Mouse (Mus musculus) mesoderm, embryonic 11.5 days (tissue): ENCODE results near the gene Hcls1.

ENCODE experiments used
- DNase-seq: peaks from one replicate; pipeline ENCODE4 v3.0.0-alpha.2; 2012; ENCODE audit warnings: low read depth, low spot score

Hcls1 gene

DNA sequence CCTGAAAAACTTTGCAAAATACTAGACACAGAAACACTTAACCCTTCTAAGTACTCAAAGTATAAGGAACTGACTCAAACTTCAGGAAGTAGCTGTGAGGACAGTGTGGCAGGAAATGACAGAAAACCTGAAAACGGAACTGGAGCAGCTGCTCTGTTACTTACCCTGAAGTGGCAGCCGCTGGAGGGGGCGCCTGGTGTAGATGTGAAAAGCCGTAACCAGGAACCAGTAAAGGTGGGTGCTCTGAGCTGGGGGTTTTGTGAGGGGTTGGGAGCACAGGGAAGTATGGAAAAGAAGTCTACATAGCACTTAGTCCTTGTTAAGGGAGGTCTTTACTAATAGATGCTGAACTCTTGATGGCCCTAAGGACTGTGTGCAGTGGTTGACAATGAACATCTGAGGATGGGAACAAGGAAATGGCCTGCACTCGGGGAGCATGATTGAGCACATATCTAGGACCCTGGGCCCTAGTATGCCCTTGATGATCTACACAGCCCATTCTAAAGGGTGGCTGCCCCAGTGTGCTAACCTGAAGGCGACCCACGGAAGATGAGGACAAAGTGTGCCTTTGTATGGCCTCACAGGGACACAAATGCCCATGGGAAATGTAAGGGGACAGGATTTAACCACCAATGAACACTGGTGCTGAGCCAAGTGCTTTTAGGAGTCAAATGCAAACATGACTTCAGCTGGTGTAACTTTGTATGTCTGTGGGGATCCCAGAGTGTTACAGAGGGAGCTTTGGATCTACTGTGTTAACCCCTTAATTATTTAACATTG is at the start of gene Hcls1:
Gene Hcls1 (plus strand): TSS at position 143 of the 780 bp plus-strand sequence.
- no peak for DNase-seq

DNA sequence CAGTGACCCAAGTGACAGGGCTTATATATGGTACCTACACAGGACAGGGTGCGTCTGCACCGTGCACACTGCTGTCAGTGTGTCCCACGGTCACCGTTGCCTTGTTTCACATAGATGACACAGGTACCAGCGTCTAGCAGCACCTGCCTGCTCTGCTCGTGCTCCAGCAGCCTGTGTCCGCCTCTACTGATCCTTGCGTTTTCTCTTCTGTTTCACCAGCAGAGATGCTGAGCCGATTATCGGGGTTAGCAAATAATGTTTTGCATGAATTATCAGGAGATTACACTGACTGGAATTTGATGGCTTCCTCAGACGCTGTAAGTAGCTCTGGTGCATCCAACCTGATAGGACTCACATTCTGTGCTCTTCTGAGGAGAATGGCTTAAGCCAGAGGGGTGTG is 48.9 kb upstream of the Hcls1 start:
- DNase-seq, result no peak

DNA sequence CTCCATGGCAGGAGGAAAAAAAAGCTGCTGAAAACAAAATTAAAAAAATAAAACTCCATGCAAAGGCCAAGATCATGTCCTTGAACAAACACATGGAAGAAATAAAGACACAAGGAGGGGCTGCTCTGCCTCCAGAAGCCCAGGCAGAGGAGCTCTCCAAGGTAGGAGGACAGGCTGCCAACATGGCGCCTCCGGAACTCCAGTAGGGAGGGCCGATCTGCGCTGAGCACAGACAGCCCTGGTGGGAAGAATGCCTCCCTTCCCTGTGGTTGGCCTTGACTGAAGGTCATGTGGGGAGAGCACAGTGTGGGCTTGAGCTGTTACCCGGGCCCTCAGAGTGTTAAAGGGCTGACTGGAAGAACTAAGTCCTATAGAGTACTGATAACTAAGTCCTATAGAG is 47.2 kb upstream of the Hcls1 start:
- no peak for DNase-seq

DNA sequence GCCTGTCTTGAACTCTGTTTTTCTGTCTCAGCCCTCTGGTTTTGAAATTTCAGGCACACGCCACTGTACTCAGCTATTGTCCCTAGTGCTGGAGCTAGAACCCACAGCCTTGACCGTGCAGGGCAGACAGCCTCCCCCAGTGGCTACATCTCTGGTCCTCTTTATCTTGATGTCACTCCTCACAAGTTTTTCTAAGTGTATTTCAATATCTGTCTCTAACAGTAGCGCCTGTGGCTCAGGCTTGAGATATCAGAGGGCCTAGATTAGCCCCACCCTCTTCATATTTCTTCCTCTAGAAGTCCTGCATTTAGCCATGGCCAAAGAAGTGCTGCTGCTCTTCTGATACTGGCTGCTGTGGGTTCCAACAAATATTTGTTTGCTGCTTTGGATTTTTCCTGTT is 44.2 kb upstream of the Hcls1 start:
- no peak for DNase-seq

DNA sequence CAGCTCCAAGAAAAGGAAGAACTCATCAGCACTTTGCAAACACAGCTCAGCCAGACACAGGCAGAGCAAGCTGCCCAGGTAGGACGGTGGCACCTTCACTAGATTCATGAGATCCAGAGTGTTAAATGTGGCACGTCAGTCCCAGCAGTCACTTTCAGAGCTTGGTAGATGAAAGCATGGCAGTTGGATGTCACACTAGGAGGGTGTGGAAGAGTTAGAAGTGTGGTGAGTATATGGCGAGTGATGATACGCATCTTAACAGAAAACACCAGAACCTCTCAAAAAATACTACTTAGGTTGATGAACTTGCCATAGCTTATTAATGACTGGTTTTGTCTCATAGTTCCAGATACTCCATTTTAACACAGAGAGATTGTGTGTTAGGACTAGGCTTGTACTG is 43.4 kb upstream of the Hcls1 start:
- no peak for DNase-seq

DNA sequence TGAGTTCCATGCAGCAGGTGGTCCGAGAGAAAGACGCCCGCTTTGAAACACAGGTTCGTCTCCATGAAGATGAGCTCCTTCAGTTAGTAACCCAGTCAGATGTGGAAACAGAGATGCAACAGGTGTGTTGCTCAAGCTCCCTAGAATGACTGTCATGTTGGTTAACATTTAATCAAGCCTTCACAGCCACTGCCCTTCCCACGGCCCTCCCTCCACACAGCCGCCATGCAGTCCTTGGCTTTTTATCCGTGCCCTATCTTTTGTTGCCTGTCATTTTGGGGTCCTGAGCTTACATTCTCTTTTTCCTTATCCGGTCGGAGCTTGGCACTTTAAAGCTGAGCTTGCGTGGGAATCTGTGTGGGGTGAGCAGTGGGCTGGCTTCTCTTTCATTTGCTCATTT is 41.5 kb upstream of the Hcls1 start:
- no peak for DNase-seq

DNA sequence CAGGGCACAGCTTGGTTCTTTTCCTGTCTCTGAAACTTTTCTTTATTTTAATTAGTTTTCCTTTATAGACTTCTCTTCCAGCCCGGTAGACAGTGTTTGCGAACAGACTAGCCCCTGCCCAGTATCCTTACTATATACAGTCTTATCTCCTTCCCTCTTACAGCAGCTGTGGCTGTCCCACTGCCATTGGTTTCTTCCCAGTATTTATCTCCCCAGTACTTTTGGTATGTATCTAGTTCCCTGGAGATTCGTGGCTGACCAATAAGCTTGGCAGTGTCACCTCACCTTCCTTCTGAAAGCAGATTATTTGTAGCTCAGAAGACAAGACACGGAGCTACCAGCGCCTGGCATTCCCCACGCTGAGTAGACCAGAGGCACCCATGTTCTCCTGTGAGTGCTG is 38.1 kb upstream of the Hcls1 start:
- no peak for DNase-seq

DNA sequence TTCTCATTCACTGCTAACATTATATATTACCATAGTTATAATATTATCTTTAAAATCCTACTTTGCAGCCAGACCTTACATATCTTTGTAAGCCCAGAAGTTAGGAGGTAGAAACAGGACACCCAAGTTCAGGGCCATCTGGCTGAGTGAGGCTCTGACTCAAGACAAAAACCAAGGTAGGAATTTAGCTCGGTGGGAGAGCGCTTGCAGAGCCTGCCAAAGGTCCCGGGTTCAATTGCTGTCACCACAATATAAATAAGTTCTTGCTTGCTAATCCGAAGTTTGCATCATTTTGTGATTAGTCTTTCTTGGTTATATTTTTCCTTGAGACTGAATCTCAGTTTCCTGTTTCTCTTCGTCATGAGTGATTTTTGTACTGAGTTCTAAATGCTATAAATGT is 31.6 kb upstream of the Hcls1 start:
- no peak for DNase-seq

DNA sequence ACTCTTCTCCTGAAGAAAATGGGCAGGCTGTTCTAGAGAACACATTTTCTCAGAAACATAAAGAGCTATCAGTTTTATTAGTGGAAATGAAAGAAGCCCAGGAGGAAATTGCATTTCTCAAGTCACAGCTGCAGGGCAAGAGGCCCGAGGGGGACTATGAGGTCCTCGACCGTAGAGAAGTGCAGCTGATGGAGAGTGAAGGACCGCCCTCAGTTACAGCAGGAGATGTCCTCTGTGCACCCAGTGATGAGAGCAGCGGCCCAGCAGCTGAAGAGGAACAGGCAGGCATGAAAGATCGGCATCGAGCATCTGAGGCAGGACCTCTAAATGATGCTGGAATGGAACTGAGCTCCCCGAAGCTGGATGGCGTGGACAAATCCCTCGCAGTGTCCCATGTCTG is 22.9 kb upstream of the Hcls1 start:
- DNase-seq, result no peak

DNA sequence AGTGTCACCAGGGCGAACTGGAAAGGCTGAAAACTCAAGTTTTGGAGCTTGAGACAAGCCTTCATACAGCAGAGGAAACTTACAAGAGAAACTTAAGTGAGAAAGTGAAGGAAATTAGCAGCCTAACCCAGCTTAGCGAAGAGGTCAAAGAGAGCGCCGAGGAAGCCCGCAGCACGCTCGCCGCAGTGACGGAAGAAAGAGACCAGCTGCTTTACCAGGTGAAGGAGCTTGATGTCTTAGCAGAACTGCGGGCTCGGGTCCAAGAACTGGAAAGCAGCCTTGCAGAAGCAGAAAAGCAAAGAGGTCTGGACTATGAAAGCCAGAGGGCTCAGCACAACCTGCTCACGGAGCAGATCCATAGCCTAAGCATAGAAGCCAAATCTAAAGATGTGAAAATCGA is 22.5 kb upstream of the Hcls1 start:
- no peak for DNase-seq

DNA sequence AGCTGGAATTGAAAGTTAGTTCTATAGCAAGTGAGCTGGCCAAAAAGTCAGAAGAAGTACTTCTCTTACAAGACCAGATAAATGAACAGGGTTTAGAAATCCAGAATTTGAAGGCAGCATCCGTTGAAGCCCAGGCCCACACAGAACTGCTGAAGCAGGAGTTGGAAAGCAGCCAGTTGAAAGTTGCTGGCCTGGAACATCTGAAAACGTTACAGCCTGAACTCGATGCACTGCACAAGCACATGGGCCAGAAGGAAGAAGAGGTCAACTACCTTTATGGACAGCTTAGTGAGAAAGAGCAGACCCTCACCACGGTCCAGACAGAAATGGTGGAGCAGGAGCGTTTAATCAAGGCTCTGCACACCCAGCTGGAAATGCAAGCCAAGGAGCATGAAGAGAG is 20.6 kb upstream of the Hcls1 start:
- DNase-seq, result no peak

DNA sequence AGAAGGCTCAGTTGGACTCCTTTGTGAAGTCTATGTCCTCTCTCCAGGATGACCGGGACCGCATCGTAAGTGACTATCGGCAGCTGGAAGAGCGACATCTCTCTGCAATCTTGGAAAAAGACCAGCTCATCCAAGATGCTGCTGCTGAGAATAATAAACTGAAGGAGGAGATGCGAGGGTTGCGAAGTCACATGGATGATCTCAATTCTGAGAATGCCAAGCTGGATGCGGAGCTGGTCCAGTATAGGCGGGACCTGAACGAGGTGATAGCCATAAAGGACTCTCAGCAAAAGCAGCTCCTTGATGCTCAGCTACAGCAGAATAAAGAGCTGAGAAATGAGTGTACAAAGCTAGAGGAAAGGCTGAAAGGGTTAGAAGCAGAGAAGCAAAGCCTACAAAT is 16.3 kb upstream of the Hcls1 start:
- no peak for DNase-seq

DNA sequence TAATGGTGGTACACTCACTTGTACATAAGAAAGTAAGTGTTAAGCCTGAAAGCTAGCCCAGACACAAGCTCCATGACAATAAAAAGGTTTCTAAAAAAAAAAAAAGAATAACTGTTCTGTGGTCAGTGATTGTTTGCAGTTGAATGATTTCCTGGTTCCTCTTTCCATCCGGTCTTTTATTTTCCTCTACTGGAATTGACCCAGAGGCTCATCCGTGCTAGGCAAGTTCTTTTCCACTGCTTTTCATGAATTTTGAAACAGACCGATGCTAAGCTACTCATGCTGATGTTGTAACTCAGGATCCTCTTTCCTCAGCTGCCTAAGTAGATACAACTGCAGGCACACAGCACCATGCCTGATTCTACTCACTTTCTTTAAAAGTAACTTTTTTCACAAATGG is 14.4 kb upstream of the Hcls1 start:
- no peak for DNase-seq

DNA sequence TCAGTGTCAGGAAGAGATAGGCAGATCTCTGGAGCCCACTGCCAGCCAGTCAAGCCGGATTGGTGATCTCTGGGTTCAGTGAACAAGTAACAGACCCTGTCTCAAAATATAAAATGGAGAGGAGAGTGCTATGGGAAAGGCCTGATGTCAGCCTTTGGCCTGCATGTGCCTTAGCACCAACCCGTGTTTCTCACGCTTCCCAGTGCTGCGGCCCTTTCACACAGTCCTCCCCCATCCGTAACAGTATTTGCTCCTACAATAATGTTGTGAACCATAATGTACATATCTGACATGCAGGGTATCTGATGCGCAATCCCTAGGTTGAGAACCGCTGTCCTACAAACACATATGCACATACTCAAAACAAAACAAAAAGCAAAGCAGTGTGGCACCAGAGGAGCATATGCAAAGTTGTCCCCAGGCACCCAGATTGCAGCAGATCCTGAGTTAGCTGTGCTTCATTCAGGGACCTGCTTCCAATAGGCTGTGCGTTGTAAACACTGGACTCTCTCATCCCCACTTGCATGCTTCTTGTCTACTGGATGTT is 13.6 kb upstream of the Hcls1 start:
- DNase-seq, result no peak

DNA sequence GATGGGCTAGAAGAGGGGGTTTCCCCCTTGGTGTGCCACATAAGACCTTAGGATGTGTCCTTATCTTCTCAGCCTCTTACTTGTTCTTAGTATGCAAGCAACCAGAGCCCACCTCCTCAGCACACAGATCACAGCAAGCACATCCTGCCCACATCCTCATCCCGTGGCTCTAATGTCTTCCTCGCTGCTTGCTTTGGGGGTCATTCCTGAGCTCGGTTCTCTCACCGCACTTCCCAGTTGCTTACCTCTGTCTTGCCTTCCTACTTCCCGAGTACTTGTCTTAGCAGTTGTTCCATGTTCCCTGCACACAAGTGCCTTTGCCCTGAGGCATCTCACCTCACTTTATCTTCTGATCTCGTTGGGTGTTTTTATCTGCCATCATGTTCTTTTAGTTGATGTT is 12.8 kb upstream of the Hcls1 start:
- no peak for DNase-seq

DNA sequence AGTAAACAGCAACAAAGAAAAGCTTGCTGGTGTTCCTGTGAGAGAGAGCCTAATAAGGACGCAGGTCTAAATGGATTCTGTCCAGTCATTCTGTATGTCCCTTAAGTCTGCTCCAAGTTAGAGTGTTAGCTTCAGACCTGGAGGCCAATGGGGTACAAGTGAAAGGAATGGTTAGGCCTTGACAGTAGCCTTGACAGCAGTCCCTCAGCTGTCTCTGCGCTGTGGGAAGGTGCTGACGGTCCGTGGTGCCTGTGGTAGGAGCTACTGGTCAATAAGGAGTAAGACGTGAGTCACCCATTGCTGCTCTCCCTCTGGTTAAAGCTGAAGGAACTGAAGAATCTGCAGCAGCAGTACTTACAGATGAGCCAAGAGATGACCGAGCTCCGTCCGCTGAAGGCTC is 10.5 kb upstream of the Hcls1 start:
- DNase-seq, result no peak

DNA sequence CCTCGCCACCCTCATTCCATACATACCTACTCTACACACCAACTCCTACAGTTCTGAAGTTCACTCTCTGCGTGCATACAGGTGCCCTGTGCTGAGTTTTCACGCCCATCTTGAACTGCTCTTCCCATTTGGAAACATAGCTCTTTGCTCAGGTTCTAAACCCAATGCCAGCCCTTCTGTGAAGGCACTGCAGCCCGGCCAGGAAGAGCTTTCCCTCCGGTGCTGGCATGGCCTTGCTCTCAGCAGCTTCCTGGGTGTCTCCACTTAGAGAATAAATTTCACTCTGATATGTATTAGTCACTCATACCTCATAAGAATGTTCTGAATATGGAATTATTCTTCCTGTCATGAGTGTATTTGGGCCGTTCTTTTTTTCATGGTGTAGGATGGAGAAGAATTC is 9.4 kb upstream of the Hcls1 start:
- no peak for DNase-seq

DNA sequence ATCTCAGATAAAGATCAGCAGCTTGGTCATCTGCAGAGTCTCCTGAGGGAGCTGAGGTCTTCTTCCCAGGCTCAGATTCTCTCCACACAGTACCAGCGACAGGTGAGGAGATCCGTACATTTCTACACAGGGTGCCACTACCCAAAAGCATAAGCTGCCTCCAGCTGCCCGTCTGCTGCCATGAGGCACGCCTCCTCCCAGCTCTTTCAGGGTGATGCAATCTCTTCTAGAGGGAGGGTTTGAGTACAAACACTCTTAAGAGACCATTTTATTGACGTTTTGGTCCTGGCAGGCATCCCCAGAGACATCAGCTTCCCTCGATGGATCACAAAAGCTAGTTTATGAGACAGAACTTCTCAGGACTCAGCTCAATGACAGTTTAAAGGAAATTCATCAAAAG is 9.0 kb upstream of the Hcls1 start:
- no peak for DNase-seq

DNA sequence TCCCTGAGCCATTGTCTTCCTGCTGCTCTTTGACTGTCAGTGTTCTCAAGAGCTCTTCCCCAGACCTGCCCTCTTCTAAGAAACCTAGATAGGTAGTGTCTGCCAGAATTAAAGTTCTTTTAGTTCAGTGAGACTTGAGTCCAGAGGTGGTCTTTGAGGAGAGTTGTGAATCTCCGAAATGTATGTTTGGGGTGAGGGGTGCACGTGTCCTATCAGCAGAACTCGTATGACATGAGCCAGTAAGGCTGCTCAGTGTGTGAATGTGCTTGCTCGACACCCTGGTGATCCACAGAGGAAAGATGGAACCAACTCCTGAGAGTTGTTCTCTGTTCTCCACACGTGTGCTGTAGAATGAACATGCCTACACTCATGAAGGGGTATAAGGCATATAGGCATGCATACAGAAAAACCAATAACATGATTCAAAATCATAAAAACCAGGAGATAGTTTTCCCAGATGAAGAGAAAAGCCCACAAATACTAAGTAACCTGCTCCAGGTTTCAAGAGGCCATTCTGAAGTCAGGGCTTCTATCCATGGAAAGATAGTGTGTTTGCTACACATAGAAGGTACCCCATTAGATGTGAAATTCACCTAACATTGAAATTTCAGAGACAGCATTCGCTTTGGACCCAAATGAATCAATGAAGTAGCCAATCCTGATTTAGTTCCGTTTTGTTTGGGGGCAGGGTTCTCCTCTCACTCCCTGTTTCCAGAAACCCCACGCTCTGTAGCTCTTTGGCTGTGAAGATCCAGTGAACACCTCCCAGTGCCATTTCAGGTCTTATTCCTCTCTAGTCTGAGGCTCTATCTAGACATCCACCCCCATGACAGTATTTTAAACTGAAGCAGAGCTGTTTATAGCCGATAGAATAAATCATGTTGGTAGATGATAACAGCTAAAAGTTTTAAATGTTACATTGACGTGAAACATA is 8.0 kb upstream of the Hcls1 start:
- DNase-seq, result no peak

DNA sequence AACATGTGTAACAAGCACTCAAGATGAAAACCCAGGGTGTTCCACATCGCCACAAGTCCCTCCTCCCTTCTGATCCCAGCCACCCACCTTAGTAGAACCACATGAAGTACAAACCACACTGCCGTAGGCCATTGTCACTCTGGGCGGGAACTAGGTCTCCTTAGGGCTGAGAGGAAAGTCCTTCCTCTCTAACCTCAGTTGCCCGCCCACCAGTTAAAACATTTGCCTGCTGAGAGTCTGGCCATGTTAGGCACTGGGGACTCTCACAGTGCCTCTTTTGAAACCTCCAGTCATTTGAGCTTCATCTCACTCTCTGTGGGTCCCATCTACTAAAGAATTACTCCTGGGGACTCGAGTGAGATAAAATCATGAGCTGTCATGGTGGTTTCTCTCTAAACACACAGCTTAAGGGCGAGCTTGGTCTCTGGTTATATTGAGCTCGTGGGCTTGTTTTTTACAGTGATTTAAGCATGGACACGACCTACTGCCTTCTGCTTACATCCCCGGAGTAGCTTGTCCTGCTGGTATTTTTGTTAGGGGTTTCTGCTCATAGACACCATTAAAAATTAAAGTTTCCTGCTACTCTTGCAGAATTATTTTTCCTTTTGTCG is 7.2 kb upstream of the Hcls1 start:
- DNase-seq, result no peak

DNA sequence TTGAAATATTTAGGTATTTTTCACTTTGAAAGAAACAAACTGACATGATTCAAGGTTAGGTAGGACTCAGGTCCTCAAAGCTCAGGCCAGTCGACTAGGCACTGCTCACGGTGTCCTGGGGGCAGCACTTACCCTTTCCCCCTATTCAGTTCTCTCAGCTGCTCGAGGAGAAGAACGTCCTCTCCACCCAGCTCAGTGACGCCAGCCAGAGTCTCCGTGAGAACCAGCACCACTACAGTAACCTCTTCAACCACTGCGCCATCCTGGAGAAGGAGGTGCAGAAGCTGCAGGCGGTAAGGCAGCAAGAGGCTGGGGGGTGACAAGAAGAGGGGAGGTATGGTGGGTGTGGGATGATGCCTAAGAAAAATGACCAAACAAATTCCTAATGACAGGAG is 6.7 kb upstream of the Hcls1 start:
- no peak for DNase-seq

DNA sequence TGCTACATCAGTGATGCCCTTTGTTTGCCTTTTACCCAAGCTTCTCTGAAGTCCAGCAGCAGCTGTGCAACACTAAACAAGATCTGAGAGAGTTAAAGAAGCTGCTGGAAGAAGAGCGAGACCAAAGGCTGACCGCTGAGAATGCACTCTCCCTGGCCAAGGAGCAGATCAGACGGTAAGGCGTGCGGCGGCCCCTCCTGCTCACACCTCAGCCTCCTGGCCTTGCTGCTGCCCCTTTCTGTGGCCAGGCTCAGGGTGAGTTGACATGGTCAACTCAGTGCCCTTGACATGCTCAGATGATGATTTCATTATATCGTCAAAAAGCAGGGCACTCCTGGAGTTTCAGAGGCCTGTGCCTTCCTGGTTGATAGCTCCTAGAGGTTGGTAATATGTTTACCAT is 5.6 kb upstream of the Hcls1 start:
- no peak for DNase-seq
